Mouse (Mus musculus): ENCODE results near the gene Mical3. TPM values are rescaled to one million over a fixed set of nuclear protein-coding genes. Genes with fewer than 3 reads are reported as not detected.

Mical3 gene
- total and polyA plus RNA-seq, 2 experiments from 2014 or later = 25.0 to 83.4 TPM

GRCm38 (mm10) chr6:121048696-121049095, 82.1 kb downstream of the Mical3 start:
- Histone ChIP-seq H3K4me1 (ENCODE audit: insufficient read depth, low read length) (0 out of 2 replicates have a peak, but pooled peaks cover 2% of the 10 kb centered on the region), H3K27me3 (ENCODE audit: insufficient read depth, low read length) (no peaks in the 10 kb centered on the region), H3K9ac (replicated peaks; ENCODE audit: low read length, poor library complexity, severe bottlenecking) (no peak overlapping the region), H3K4me3 (ENCODE audit: low read depth, low read length) (no peak overlapping the region), H3K36me3 (ENCODE audit: insufficient read depth, low read length) (no peaks in the 10 kb centered on the region), H3K4me2 (ENCODE audit: low read depth, low read length, poor library complexity, severe bottlenecking) (no peak overlapping the region), H3K27ac (ENCODE audit: low read depth, low read length) (no peak overlapping the region), H3K9me3 (ENCODE audit: low read length) (no peaks in the 10 kb centered on the region)
- no peak for ATAC-seq (ENCODE audit: low FRiP score)
- WGBS = 82% methylated on average over 8 of the region's 8 CpGs
- no peak for DNase-seq (ENCODE audit: low spot score)
- TF ChIP-seq CTCF (IDR thresholded peaks at IDR 0.05) = no peak

GRCm38 (mm10) chr6:121045345-121046080, 85.3 kb downstream of the Mical3 start:
- no peak overlapping the region for H3K27ac ChIP-seq (ENCODE audit: low read depth, low read length)

GRCm38 (mm10) chr6:121043434-121044189, 87.2 kb downstream of the Mical3 start:
- DNase-seq (ENCODE audit: low spot score) = no peak
- TF ChIP-seq CTCF (IDR thresholded peaks at IDR 0.05) = no peak
- no peak for ATAC-seq (ENCODE audit: low FRiP score)
- 73% methylated on average over 14 of the region's 14 CpGs for WGBS
- Histone ChIP-seq H3K9me3 (ENCODE audit: low read length) (no peaks in the 10 kb centered on the region), H3K27me3 (ENCODE audit: insufficient read depth, low read length) (no peaks in the 10 kb centered on the region), H3K36me3 (ENCODE audit: insufficient read depth, low read length) (peaks cover 27% of the 10 kb centered on the region), H3K4me3 (ENCODE audit: low read depth, low read length) (no peak overlapping the region), H3K9ac (replicated peaks; ENCODE audit: low read length, poor library complexity, severe bottlenecking) (no peak overlapping the region), H3K27ac (ENCODE audit: low read depth, low read length) (no peak overlapping the region), H3K4me2 (ENCODE audit: low read depth, low read length, poor library complexity, severe bottlenecking) (no peak overlapping the region), H3K4me1 (ENCODE audit: insufficient read depth, low read length) (no peaks in the 10 kb centered on the region)

More at GRCm38 (mm10) chr6:121045345-121046080, 85.3 kb downstream of the Mical3 start:
- no peak for TF ChIP-seq CTCF (IDR thresholded peaks at IDR 0.05)
- Histone ChIP-seq H3K36me3 (ENCODE audit: insufficient read depth, low read length) (peaks cover 13% of the 10 kb centered on the region), H3K9me3 (ENCODE audit: low read length) (no peaks in the 10 kb centered on the region), H3K4me1 (ENCODE audit: insufficient read depth, low read length) (0 out of 2 replicates have a peak, but pooled peaks cover 2% of the 10 kb centered on the region), H3K27me3 (ENCODE audit: insufficient read depth, low read length) (no peaks in the 10 kb centered on the region), H3K9ac (replicated peaks; ENCODE audit: low read length, poor library complexity, severe bottlenecking) (no peak overlapping the region), H3K4me3 (ENCODE audit: low read depth, low read length) (no peak overlapping the region), H3K4me2 (ENCODE audit: low read depth, low read length, poor library complexity, severe bottlenecking) (no peak overlapping the region)
- ATAC-seq (ENCODE audit: low FRiP score) (no peak), DNase-seq (ENCODE audit: low spot score) (no peak)
- WGBS = 74% methylated on average over 20 of the region's 20 CpGs

- no peaks in the 10 kb centered on the region for H3K27me3 ChIP-seq (ENCODE audit: insufficient read depth, low read length)
- H3K36me3 ChIP-seq (ENCODE audit: insufficient read depth, low read length) = peaks cover 52% of the 10 kb centered on the region
- WGBS = 91% methylated on average over 3 of the region's 3 CpGs
- H3K4me2 ChIP-seq (ENCODE audit: low read depth, low read length, poor library complexity, severe bottlenecking) = no peak overlapping the region
- no peak overlapping the region for H3K4me3 ChIP-seq (ENCODE audit: low read depth, low read length)
- TF ChIP-seq CTCF (IDR thresholded peaks at IDR 0.05) = no peak; the same call in 1 of the 2 replicates
- no peak for ATAC-seq (ENCODE audit: low FRiP score)
- no peak overlapping the region for H3K9ac ChIP-seq (replicated peaks; ENCODE audit: low read length, poor library complexity, severe bottlenecking)
- H3K4me1 ChIP-seq (ENCODE audit: insufficient read depth, low read length) = no peaks in the 10 kb centered on the region
- no peak overlapping the region for H3K27ac ChIP-seq (ENCODE audit: low read depth, low read length)
- no peaks in the 10 kb centered on the region for H3K9me3 ChIP-seq (ENCODE audit: low read length)
- no peak for DNase-seq (ENCODE audit: low spot score)
Measured at GRCm38 (mm10) chr6:121039719-121040118, 91.1 kb downstream of the Mical3 start.

GRCm38 (mm10) chr6:121039286-121039685, 91.5 kb downstream of the Mical3 start:
- Histone ChIP-seq H3K4me2 (ENCODE audit: low read depth, low read length, poor library complexity, severe bottlenecking) (no peak overlapping the region), H3K4me1 (ENCODE audit: insufficient read depth, low read length) (no peaks in the 10 kb centered on the region), H3K4me3 (ENCODE audit: low read depth, low read length) (no peak overlapping the region), H3K9ac (replicated peaks; ENCODE audit: low read length, poor library complexity, severe bottlenecking) (no peak overlapping the region), H3K27me3 (ENCODE audit: insufficient read depth, low read length) (no peaks in the 10 kb centered on the region), H3K36me3 (ENCODE audit: insufficient read depth, low read length) (peaks cover 54% of the 10 kb centered on the region), H3K9me3 (ENCODE audit: low read length) (no peaks in the 10 kb centered on the region), H3K27ac (ENCODE audit: low read depth, low read length) (no peak overlapping the region)
- WGBS = 76% methylated on average over 9 of the region's 9 CpGs
- DNase-seq (ENCODE audit: low spot score) = no peak
- no peak for TF ChIP-seq CTCF (IDR thresholded peaks at IDR 0.05)
- ATAC-seq (ENCODE audit: low FRiP score) = no peak

GRCm38 (mm10) chr6:121037086-121037485, 93.7 kb downstream of the Mical3 start:
- Histone ChIP-seq H3K9ac (replicated peaks; ENCODE audit: low read length, poor library complexity, severe bottlenecking) (no peak overlapping the region), H3K4me2 (ENCODE audit: low read depth, low read length, poor library complexity, severe bottlenecking) (no peak overlapping the region), H3K9me3 (ENCODE audit: low read length) (no peaks in the 10 kb centered on the region), H3K4me1 (ENCODE audit: insufficient read depth, low read length) (no peaks in the 10 kb centered on the region), H3K36me3 (ENCODE audit: insufficient read depth, low read length) (peaks cover 75% of the 10 kb centered on the region), H3K27ac (ENCODE audit: low read depth, low read length) (no peak overlapping the region), H3K4me3 (ENCODE audit: low read depth, low read length) (no peak overlapping the region), H3K27me3 (ENCODE audit: insufficient read depth, low read length) (no peaks in the 10 kb centered on the region)
- TF ChIP-seq CTCF (IDR thresholded peaks at IDR 0.05) = no peak
- ATAC-seq (ENCODE audit: low FRiP score) = no peak
- DNase-seq (ENCODE audit: low spot score) = no peak
- 79% methylated on average over 4 of the region's 4 CpGs for WGBS
